Mouse (Mus musculus): ENCODE data around the gene Tal1.

- TF ChIP-seq POLR2A (IDR thresholded peaks at IDR 0.05; ENCODE audit: extremely low read depth, insufficient read depth, low read length) (no peak), CTCF (IDR thresholded peaks at IDR 0.05; ENCODE audit: low read depth, low read length) (no peak)
Observed at GRCm38 (mm10) chr4:115079821-115080349, 23.7 kb downstream of the Tal1 start.

Measured in liver, adult 2 months (tissue).